Mouse (Mus musculus): ENCODE data around the gene Gm8369. TPM values are rescaled to one million over a fixed set of nuclear protein-coding genes. Genes with fewer than 3 reads are reported as not detected.
"Not testable (repeated sequence)": the region's sequence is repeated elsewhere in the genome, so short reads cannot be mapped to it uniquely, and the experiment has no call there.

Gm8369 gene
- not detected for total RNA-seq (2021)

GRCm38 (mm10) chr19:11485746-11486145 is at the start of gene Gm8369:
TSS of gene Gm8369 (plus strand) at chr19:11485938.
- DNase-seq = no peak

DNA sequence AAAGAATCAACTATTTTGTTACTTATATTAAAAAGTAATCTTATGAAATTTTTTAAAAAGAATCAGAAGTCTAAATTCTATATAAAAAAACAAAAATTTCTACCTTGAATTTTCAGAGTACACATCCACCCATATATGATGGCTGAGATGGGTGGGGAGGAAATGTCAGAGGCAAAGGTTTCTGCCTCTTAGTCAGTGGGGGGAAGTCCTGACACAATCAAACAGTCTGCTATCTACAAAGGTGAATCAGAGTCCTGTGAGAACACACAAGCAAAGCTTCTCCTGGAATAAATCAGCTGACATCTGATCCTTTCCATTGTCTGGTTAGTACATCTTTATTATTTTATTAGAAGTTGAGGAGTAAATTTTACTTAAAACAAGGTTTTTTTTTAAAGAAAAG is 42.4 kb upstream of the Gm8369 start, which contains the start of gene Ms4a4b:
Gene Ms4a4b (plus strand): TSS at position 216 of the 400 bp plus-strand sequence.
- no peak for DNase-seq

- no peak for DNase-seq
Observed at GRCm38 (mm10) chr19:11443964-11444363, 41.8 kb upstream of the Gm8369 start.

DNA sequence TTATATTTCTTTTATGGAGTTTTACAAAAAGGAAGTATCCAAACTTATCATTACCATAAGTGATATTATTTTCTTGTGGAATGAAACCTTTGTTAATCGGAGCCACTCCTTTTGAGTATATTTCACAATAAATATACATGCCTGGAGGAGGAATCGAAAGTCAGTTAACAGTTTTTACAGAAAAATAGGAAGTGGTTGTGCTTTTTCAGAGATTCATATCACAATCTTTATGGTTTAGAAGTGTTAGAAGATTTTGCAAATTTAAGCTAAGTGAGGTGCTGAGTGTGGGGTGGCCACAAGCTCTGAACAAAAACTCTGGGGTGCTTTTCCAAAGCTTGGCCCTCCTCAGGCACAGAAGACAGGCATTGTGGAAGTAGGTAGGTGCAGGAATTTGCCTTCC is 38.5 kb upstream of the Gm8369 start:
- no peak for DNase-seq

DNA sequence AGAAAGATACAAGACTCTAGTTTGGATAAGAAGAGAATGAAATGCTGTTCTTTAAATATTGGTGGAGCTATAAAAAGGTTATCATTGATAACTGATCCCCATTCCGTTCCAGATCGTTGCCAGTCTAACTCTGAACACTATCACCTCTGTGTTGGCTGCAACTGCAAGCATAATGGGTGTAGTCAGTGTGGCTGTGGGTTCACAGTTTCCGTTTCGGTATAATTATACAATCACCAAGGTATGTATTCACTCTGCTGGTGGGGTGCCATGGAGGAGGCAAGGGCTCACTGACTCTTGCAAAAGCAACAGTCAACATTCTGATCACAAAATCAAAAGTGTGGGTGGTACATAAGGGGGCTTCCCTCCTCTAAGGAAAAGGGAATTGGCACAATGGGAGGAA is 26.7 kb upstream of the Gm8369 start:
- not testable (repeated sequence) for DNase-seq

DNA sequence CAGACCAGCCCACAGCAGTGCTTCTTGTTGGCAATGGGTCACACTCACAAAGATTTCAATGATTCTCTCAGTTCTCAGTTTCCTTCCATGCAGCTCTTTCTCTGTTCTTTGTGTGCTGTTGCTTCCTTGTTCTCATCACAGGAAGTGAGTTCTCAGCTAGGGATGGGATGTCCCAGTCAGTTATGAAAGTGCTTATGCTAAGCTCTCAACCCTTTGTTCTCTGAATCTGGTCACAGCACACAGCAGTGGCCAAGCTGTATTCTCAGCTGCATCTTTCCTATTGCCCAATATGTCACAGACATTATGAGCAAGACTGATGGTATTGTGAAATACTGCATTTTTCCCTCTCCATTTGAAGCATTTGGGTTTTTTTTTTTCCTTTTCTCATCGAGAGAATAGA is 20.9 kb upstream of the Gm8369 start:
- DNase-seq = not testable (repeated sequence)

- no peak for DNase-seq
Observed at GRCm38 (mm10) chr19:11466471-11466870, 19.3 kb upstream of the Gm8369 start.

GRCm38 (mm10) chr19:11468361-11468760 is 17.4 kb upstream of the Gm8369 start:
- DNase-seq = not testable (repeated sequence)

GRCm38 (mm10) chr19:11469215-11469614 is 16.5 kb upstream of the Gm8369 start, which contains the start of gene Ms4a6c:
TSS of gene Ms4a6c (plus strand) at chr19:11469366.
- not testable (repeated sequence) for DNase-seq

DNA sequence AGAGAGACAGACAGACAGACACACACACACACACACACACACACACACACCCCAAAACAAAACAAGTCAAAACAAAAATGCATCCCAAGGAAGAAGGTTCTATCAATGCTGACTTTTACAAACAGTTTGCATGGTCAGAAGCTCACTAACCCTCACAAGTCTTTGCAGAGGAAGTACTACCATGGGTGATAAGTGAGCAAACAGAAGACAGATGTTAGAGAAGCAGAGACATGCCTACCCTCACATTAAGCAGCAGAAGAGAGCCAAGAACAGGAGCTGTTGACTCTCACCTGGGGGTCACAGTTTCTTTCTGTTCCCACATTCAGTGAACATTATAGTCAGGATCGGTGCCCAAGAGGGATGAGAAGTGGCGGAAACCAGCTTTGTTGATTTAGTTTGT is 6.0 kb upstream of the Gm8369 start:
- no peak for DNase-seq

DNA sequence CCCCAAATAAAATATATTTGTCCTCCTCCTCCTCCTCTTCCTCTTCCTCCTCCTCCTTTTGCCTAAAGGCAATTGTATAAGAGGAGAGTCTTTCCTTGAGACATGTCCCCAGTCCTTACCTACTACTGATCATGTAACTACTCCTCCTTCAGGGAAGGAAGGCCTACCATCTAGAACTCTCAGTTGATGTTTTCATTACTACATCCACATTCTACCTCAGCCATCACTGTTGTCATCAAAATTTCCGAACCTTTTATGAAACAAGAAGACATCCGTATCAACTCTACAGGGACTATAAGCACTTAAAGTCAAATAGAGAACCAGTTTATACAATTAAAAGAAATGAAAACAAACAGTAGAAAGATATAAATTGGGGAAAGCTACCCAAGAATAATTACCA is 3.1 kb upstream of the Gm8369 start:
- DNase-seq = no peak

DNA sequence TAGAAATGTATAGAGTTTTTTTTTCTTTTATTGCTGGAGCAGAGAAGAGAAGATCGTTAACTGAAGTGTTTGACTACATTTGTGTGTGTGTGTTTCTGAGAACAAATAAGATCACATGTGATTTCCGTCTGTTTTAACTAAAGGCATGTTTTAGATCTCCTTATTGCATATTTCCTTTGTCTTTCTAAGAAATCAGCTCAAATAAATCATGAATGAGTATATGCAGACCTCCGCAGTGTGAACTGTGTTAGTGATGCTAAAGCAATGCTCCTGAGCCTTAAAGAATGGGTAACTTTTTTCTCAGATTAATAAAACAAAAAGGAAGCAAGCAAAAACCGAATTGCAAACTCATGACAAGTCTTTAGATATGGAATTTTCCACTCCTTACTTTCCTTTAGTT is 1.8 kb upstream of the Gm8369 start:
- DNase-seq = no peak

DNA sequence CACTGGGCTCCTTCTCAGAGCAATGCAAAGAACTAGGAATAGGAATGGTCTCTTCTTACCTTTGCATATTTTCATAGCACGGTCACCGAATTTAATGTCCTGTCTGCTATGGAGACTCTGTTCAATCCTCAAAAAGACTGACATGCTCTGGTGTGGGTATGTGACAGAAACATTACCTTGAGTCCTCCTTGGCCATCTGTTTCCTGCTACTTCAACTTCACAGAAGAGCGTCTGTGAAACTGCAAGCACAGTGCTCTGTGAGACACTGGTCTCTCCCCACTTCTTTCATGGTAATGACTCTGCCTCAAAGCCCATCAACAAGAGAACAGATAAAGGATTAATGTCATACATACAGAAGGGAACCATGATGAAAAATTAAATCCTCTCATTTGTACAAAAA is 1.4 kb upstream of the Gm8369 start:
- DNase-seq = no peak

- DNase-seq = no peak
Observed at GRCm38 (mm10) chr19:11485266-11485665, 472 bp upstream of the Gm8369 start.

GRCm38 (mm10) chr19:11486599-11486998 is 861 bp downstream of the Gm8369 start:
- DNase-seq = no peak

DNA sequence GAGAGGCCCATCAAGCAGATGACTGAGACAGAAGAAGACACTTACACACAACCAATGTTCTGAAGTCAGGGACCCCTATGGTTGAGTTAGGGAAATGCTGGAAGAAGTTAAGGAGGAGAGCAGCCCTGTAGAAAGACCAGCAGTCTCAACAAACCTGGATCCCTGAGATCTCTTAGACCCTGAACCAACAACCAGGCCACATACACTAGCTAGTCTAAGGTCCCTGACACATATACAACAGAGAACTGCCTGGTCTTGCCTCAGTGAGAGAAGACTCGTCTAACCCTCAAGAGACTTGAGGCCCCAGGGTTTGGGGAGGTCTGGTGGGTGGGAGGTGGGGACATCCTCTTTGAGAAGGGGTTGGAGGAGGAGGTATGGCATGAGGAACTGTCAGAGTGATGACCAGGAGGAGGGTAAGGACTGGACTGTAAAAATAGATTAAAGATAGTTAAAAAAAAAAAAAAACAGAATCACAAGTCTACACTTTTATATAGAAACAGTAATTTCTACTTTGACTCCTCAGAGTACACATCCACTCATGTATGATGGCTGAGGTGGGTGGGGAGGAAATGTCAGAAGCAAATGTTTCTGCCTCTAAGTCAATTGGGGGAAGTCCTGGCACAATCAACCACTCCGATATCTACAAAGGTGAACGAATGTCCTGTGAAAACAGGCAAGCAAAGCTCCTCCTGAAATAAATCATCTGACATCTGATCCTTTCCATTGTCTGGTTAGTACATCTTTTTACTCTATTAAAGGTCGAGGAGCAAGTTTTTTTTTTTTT is 5.9 kb downstream of the Gm8369 start:
- DNase-seq = no peak

DNA sequence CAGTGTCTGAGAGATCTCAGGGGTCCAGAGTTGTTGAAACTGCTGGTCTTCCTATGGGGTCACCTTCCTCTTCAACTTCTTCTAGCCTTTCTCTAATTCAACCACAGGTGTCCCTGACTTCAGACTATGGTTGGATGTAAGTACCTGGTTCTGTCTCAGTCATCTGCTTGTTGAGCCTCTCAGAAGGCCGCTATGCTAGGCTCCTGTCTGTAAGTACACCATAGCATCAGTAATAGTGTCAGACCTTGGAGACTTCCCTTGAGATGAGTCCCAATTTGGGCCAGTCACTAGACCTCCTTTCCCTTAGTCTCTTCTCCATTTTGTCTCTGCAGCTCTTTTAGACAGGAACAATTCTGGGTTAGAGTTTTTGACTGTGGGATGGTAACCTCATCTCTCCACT is 6.9 kb downstream of the Gm8369 start:
- no peak for DNase-seq

GRCm38 (mm10) chr19:11494519-11494918 is 8.8 kb downstream of the Gm8369 start:
- DNase-seq = no peak

- no peak for DNase-seq
Observed at GRCm38 (mm10) chr19:11496361-11496760, 10.6 kb downstream of the Gm8369 start.

DNA sequence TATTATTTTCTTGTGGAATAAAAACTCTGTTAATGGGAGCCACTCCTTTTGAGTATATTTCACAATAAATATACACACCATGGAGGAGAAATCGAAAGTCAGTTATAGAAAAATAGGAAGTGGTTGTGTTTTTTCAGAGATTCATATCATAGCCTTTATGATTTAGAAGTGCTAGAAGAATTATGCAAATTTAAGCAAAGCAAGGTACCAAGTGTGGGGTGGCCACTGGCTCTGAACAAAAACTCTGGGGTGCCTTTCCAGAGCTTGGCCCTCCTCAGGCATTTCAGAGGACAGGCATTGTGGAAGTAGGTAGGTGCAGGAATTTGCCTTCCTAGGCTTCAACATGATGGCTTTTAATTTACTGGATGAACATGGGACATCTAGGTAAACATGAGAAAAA is 11.6 kb downstream of the Gm8369 start:
- DNase-seq = not testable (repeated sequence)

GRCm38 (mm10) chr19:11500796-11501195 is 15.1 kb downstream of the Gm8369 start:
- no peak for DNase-seq

- no peak for DNase-seq
Observed at GRCm38 (mm10) chr19:11501326-11501725, 15.6 kb downstream of the Gm8369 start.

DNA sequence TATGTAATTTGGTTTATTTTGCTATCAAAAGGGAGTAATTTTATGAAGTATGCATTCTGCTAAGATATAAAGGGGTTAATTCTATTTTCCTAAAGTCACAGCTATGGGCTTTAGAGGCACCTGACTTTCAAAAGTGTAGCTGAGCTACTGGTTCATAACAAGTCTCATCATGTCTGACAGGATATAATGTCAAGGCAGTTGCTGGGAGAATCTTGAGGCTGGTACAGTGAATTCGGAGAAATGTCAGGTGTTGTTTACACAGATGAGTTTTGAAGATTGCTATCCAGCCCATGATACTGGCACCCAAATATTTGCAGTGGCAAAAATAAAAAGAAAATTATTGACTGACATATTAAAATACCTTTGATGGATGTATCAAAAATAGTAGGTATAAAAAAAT is 19.1 kb downstream of the Gm8369 start:
- no peak for DNase-seq

GRCm38 (mm10) chr19:11513458-11513857 is 27.7 kb downstream of the Gm8369 start:
- no peak for DNase-seq

GRCm38 (mm10) chr19:11516246-11516645 is 30.5 kb downstream of the Gm8369 start, which contains the start of gene Ms4a6b:
TSS of gene Ms4a6b (plus strand) at chr19:11516512.
- no peak for DNase-seq

Data from heart, postnatal 4 days (tissue).